Mouse (Mus musculus): ENCODE data around the gene Klk6. TPM values are rescaled to one million over a fixed set of nuclear protein-coding genes. Genes with fewer than 3 reads are reported as not detected.

The Klk6 gene
- total RNA-seq, 2 experiments from 2014 or later, result not detected

- ATAC-seq (replicated peaks; ENCODE audit: low FRiP score, poor library complexity, severe bottlenecking), result no peak
These were observed 9.1 kb upstream of the Klk6 start for GRCm38 (mm10) chr7:43815211-43815610.

DNA sequence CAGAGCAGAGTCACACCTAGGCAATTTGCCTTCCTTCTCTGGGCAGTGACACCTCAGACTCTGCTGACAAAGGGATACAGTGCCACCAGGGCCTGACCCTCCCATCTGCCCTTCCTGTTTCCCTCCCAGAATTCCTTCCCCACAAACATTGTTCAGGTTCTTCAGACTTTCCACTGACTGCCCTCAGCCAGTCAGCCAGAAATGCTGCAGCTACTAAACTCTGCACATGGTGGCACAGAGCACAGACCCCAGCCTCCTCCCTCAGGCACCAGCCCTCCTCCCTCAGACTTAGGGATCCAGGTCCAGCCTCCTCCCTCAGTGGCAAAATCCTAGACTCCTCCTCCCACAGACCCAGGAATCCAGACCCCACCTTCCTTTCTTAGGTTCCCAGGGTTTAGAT is 7.6 kb upstream of the Klk6 start:
- no peak for ATAC-seq (replicated peaks; ENCODE audit: low FRiP score, poor library complexity, severe bottlenecking)

DNA sequence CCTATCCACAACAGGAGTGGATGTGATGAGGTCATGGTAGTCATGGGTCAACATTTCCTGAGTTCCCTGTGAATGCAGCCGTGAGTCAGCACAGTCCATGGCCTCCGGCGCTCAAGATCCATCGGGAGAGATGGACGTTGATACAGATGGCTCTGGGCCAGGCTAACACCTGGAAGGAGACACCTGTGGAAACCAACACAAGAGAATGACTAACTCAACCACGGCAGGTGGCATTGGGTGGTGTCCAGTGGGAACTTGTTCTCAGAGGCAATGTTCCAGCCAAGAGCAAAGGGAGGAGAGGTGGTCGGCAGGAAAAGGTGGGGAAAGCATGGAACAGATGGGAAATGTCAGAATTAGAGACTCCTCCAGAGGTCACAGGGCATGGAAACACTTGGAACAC is 2.7 kb upstream of the Klk6 start:
- no peak for ATAC-seq (replicated peaks; ENCODE audit: low FRiP score, poor library complexity, severe bottlenecking)

DNA sequence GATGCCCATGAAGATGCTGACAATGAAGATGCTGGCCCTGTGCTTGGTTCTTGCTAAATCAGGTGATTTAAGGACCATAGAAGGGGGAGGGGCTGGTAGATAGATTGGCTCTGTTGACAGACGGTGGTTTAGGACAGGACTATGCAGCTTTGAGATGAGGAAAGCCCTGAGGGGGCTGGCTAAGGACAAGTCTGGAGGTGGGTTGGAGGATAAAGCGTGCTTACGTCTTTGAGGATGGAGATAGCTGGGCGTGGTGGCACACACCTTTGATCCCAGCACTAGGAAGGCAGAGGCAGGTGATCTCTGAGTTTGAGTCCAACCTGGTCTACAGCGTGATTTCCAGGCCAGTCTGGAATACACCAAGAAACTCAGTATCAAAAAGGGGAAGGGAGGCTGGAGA is 1.8 kb downstream of the Klk6 start:
- ATAC-seq (replicated peaks; ENCODE audit: low FRiP score, poor library complexity, severe bottlenecking), result no peak

DNA sequence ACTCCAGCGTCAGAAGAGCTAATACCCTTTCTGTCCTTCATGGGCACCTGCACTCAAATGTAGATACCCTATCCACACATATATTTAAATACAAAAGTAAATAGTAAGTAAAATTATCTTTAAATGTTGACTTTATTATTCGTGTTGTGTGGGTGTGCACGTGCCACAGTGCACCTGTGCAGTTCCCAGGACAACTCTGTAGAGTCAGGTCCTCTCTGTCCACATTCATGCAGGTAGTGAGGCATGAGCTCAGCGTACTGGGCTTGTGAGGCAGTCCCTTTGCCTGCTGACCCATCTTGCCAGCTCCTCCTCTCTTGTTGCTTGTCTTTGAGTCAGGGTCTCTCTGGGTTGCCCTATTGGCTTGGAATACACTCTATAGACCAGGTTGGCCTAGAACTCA is 3.4 kb downstream of the Klk6 start:
- no peak for ATAC-seq (replicated peaks; ENCODE audit: low FRiP score, poor library complexity, severe bottlenecking)

DNA sequence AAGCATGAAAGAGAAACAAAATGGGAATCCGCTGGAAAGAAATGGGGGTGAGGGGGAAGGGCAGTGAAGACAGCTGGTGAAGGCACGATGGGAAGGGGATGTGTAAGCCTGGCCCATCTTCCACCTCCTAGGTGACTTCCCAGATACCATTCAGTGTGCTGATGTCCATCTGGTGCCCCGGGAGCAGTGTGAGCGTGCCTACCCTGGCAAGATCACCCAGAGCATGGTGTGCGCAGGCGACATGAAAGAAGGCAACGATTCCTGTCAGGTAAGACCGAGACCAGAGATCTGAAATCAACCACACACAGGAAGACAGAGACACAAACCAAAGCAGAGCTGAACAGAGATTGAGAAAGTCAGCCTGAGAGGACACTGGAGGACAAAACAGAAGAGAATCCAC is 4.7 kb downstream of the Klk6 start:
- no peak for ATAC-seq (replicated peaks; ENCODE audit: low FRiP score, poor library complexity, severe bottlenecking)

DNA sequence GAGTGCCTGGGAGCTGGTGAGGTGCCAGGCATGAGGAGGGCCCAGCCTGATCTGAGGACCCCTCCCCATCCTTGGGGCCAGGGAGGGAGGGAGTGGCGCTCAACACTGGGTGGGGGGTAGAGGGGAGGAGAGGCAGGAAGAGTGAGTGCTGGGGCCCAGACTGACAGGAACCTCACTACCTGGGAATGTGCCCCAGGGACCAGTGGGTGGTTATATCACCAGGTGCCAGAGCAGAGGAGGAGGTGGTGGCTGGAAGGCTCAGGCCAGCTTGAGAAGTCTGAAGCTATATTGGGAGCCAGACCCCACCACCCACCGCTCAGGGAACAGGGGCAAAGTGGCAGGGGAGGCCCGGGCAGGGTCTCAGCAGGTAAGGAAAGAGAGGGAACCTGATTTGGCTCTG is 17.4 kb downstream of the Klk6 start, which contains the start of gene Klk5:
TSS of gene Klk5 (plus strand) at position 271 of the 400 bp plus-strand sequence.
- no peak for ATAC-seq (replicated peaks; ENCODE audit: low FRiP score, poor library complexity, severe bottlenecking)

DNA sequence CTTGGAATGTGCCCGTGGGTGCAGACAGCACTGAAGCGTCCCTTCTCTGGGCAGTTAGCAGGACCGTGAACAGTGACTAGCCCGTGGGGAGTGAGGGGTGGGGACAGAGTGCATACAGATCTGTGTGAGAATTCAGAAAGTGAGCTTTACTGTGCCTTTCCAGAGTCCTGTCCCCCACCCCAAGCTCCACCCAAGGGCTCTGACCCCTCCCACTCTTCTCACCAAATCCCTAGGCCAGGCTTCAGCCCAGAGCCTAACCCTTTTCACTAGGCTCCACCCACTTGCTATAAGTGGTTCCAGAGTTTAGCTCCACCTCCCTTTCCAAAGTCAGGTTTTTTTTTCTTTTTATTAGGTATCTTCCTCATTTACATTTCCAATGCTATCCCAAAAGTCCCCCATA is 19.5 kb downstream of the Klk6 start:
- no peak for ATAC-seq (replicated peaks; ENCODE audit: low FRiP score, poor library complexity, severe bottlenecking)

- no peak for ATAC-seq (replicated peaks; ENCODE audit: low FRiP score, poor library complexity, severe bottlenecking)
These were observed 27.3 kb downstream of the Klk6 start for GRCm38 (mm10) chr7:43851616-43852015.

DNA sequence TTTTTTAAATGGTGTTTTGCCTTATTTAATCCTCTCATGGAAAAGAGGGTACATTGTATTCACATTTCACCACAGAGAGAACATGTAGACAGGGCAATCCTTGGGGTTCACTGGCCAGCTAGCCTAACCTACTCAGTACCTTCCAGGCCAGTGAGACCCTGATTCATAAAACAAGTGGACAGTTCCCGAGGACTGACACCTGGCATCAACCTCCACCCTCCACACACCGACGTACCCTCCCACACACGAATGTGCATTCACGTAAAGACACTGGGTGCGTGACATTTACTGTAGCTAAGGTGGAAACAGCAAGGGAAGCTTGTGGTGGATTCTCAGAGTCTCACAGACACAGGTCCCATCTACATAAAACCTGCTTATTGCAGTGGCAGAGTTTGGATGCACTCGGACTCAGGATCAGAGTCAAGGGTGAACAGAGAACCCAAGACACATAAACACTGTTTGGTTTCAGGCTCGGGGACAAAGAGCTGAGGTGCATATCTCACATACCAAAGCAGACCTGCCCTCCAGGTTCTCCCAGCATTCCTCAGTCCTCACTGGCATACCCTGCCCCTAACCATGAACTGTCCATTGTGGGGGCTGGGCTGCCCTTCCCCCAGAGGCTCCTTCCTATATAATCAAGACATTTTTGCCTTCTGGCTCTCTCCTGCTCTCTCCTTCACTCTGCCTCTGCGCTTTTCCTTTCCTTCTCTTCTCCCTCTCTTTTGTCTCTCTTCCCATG is 30.5 kb downstream of the Klk6 start:
- no peak for ATAC-seq (replicated peaks; ENCODE audit: low FRiP score, poor library complexity, severe bottlenecking)

DNA sequence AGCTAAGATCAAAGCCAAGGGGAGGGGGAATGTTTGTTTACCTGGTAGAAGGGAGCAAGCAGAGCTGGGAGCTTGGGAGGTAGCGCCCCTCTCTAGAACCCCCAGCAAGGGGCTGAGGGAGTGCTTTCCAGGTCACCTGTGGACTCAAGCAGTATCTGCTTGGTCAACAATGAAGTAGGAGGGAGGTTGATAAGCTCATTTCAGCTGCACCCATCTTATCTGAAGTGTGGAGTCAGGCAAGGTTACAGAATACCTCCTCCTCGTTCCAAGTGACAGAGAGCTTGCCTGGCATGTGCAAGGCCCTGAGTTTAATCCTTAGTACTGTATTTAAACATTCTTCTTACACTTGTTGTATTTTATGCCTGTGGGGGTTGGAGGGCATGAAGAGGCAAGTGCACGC is 31.4 kb downstream of the Klk6 start:
- ATAC-seq (replicated peaks; ENCODE audit: low FRiP score, poor library complexity, severe bottlenecking), result no peak

DNA sequence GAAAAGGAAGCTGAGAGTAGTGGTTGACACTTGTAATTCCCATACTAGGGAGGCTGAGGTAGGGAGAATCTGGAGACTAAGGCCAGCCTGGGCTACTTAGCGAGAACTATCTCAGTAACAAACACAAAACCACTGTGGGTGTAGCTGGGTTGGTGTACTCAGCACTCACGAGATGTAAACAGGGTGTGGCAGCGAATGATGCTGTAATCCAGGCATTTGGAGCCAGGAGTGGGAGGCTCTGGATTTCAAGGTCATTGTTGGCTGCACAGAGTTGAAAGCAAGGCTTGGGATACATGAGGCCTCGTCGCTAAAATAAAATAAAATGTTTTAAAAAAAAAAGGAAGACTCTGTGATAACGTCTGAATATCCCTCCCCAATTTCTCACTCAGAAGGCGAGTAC is 32.0 kb downstream of the Klk6 start:
- no peak for ATAC-seq (replicated peaks; ENCODE audit: low FRiP score, poor library complexity, severe bottlenecking)

GRCm38 (mm10) chr7:43857501-43857900 is 33.2 kb downstream of the Klk6 start:
- ATAC-seq (replicated peaks; ENCODE audit: low FRiP score, poor library complexity, severe bottlenecking), result no peak

- ATAC-seq (replicated peaks; ENCODE audit: low FRiP score, poor library complexity, severe bottlenecking), result no peak
These were observed 36.1 kb downstream of the Klk6 start for GRCm38 (mm10) chr7:43860411-43860810.

DNA sequence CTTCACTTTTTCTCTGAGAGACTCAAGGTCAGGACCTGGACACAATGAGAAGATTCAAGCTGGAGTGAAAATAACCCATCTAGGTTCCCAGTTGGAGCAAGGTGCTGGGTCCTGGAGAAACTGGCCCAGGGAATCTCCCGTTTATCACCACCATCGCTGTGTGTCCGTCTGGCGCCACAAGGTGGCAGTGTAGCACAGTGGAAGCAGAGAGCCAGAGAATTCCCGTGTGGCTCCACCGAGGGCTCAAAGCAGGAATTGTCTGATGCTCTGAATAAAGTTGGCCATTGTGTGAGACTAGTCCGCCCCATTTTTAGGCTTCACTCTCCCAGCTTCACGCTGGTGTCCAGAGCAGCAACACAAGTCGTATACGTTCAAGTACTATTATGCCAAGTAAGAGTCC is 48.9 kb downstream of the Klk6 start:
- no peak for ATAC-seq (replicated peaks; ENCODE audit: low FRiP score, poor library complexity, severe bottlenecking)

- ATAC-seq (replicated peaks; ENCODE audit: low FRiP score, poor library complexity, severe bottlenecking), result no peak
These were observed 49.4 kb downstream of the Klk6 start for GRCm38 (mm10) chr7:43873674-43874073.

- ATAC-seq (replicated peaks; ENCODE audit: low FRiP score, poor library complexity, severe bottlenecking), result no peak
These were observed 50.6 kb downstream of the Klk6 start for GRCm38 (mm10) chr7:43874868-43875375.

- ATAC-seq (replicated peaks; ENCODE audit: low FRiP score, poor library complexity, severe bottlenecking), result no peak
These were observed 52.1 kb downstream of the Klk6 start for GRCm38 (mm10) chr7:43876444-43876843.

DNA sequence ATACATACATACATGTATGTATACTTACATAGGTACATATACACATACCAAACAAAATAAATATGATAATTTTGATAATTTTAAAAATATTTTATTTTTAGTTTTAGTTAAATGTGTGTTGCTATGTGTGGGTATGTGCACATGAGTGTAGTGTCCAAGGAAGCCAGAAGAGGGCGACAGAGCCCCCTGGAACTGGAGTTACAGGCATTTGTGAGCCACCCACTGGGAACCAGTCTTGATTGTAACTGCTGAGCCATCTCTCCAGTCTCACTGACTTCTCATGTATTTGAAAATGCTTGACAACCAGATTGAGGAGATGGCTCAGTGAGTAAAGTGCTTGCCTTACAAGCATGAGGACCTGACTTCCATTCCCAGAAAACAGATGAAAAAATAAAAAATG is 54.0 kb downstream of the Klk6 start:
- ATAC-seq (replicated peaks; ENCODE audit: low FRiP score, poor library complexity, severe bottlenecking), result no peak

DNA sequence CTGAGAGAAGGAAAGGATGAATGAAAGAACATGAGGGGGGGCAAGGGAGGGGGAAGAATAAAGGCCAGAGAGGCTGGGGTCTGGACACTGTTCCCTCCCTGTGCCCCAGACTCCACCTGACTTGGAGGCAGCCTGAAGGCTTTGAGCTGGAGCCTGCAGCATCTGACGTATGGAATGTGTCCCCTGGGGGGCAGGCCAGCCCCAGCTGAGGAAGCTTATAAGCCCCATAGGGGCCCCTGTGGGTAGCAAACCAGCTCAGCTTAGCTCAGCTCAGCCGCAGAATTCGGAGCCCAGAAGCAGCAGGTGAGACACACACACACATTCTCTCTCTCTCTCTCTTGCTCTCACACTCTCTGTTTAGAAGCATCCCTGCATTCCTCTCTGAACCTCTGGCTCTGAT is 56.6 kb downstream of the Klk6 start, which contains the start of gene Klk4:
TSS of gene Klk4 (plus strand) at position 249 of the 400 bp plus-strand sequence.
- ATAC-seq (replicated peaks; ENCODE audit: low FRiP score, poor library complexity, severe bottlenecking), result no peak

All from erythroblast, adult 5-6 weeks (primary cell).